Mouse (Mus musculus) hindbrain, postnatal 0 days (tissue): Measurements from ENCODE around the gene Gbf1. TPM values are rescaled to one million over a fixed set of nuclear protein-coding genes. Genes with fewer than 3 reads are reported as not detected.

Experiments used
- ATAC-seq: fragments of 200-750 bp; cut with Nextera tagmentation; 2 replicates; pipeline ENCODE4 v1.8.0; 2017; ENCODE audit warnings: mild to moderate bottlenecking, moderate TSS enrichment, moderate library complexity
- DNase-seq: peaks from one replicate; pipeline ENCODE4 v3.0.0-alpha.2; 2015; ENCODE audit warnings: low spot score
- H3K27ac ChIP-seq: fragments of 300-500 bp; sonication (generic); 2 replicates; pipeline ENCODE4 v1.5.1; 2014; ENCODE audit warnings: mild to moderate bottlenecking
- H3K27me3 ChIP-seq: fragments of 300-500 bp; sonication (generic); 2 replicates; pipeline ENCODE4 v1.6.1; 2014; ENCODE audit warnings: low read length, mixed read lengths; ENCODE audit not compliant: insufficient read depth
- H3K36me3 ChIP-seq: fragments of 300-500 bp; sonication (generic); 2 replicates; pipeline ENCODE4 v1.6.1; 2014; ENCODE audit warnings: low read length, mixed read lengths; ENCODE audit not compliant: insufficient read depth
- H3K4me1 ChIP-seq: fragments of 300-500 bp; sonication (generic); 2 replicates; pipeline ENCODE4 v1.6.1; 2014; ENCODE audit warnings: antibody characterized with exemption, low read length, mixed read lengths; ENCODE audit not compliant: insufficient read depth
- H3K4me2 ChIP-seq: fragments of 300-500 bp; sonication (generic); 2 replicates; pipeline ENCODE4 v1.6.1; 2014; ENCODE audit warnings: low read depth, mild to moderate bottlenecking, low read length, moderate library complexity, mixed read lengths
- H3K4me3 ChIP-seq: fragments of 300-500 bp; sonication (generic); 2 replicates; pipeline ENCODE4 v1.5.1; 2014; ENCODE audit warnings: low read length
- H3K9ac ChIP-seq: fragments of 300-500 bp; sonication (generic); replicated peaks from 2 replicates; pipeline ENCODE4 v1.6.1; 2014; ENCODE audit warnings: mild to moderate bottlenecking, low read length, moderate library complexity, mixed read lengths
- H3K9me3 ChIP-seq: fragments of 300-500 bp; sonication (generic); 2 replicates; pipeline ENCODE4 v1.6.1; 2016; ENCODE audit warnings: low read length, mixed read lengths
- CTCF ChIP-seq: IDR thresholded peaks from 2 replicates; pipeline ENCODE4 v1.5.1; 2016; ENCODE audit warnings: antibody characterized with exemption, control low read depth, low read depth
- WGBS: fragments of 180-500 bp; shearing (Covaris S2); extraction: QIAGEN DNeasy Blood & Tissue Kit; methylation state at CpG from one replicate; pipeline ENCODE4 v1.1.7; 2014; 5-methylcytosine and 5-hydroxymethylcytosine counted together
- polyA plus RNA-seq: library from polyadenylated mRNA; unstranded; fragments of >200 nt; fragmentation: Nextera tagmentation; extraction: Ambion mirVana; gene quantifications from 2 replicates; pipeline ENCODE4 v1.2.1, GENCODE M21; 2015
- total RNA-seq: library from RNA; depleted of rRNA; stranded (reverse); fragments of >200 nt; gene quantifications from 2 replicates; pipeline ENCODE4 v1.2.3, GENCODE M21; 2014

The Gbf1 gene
- total and polyA plus RNA-seq, 2 experiments from 2014 or later: 52.0 to 63.7 TPM

GRCm38 (mm10) chr19:46328081-46329030 lies 176.0 kb downstream of the Gbf1 start, which contains the start of gene Fbxl15:
Fbxl15 (plus strand) TSS chr19:46328184.
- Histone ChIP-seq H3K4me2 (peak within 1 kb of the TSS; percentile 91), H3K9me3 (no peaks in the 10 kb centered on the region), H3K36me3 (peaks cover 12% of the 10 kb centered on the region; the same call in 1 of the 2 replicates), H3K4me3 (peak within 1 kb of the TSS; percentile 59), H3K27me3 (no peaks in the 10 kb centered on the region), H3K9ac (peak within 1 kb of the TSS; percentile 59), H3K27ac (peak within 1 kb of the TSS; percentile 95), H3K4me1 (peaks cover 11% of the 10 kb centered on the region)
- TF ChIP-seq CTCF: no peak
- 1% methylated on average over 81 of the region's 81 CpGs for WGBS
- ATAC-seq: peak; percentile 91
- peak; percentile 98 for DNase-seq

- ATAC-seq: 0 out of 2 replicates have a peak, but pooled peaks have one; percentile 1
- WGBS: 2% methylated on average over 54 of the region's 54 CpGs
These were observed 176.8 kb downstream of the Gbf1 start for GRCm38 (mm10) chr19:46329031-46329641.

GRCm38 (mm10) chr19:46329951-46330350 lies 177.6 kb downstream of the Gbf1 start:
- ATAC-seq (peak; percentile 30; the same call in 1 of the 2 replicates), DNase-seq (peak; percentile 88)
- WGBS: 8% methylated on average over 16 of the region's 16 CpGs
- H3K4me3 ChIP-seq: peak overlapping the region; percentile 59; the same call in 1 of the 2 replicates
- peaks cover 12% of the 10 kb centered on the region; the same call in 1 of the 2 replicates for H3K36me3 ChIP-seq
- no peaks in the 10 kb centered on the region for H3K27me3 ChIP-seq
- H3K27ac ChIP-seq: no peak overlapping the region
- peaks cover 11% of the 10 kb centered on the region for H3K4me1 ChIP-seq
- no peaks in the 10 kb centered on the region for H3K9me3 ChIP-seq
- H3K4me2 ChIP-seq: peak overlapping the region; percentile 91
- no peak overlapping the region for H3K9ac ChIP-seq
- peak; percentile 92 for TF ChIP-seq CTCF

More at GRCm38 (mm10) chr19:46329031-46329641, 176.8 kb downstream of the Gbf1 start:
- Histone ChIP-seq H3K27me3 (no peaks in the 10 kb centered on the region), H3K9me3 (no peaks in the 10 kb centered on the region), H3K4me2 (peak overlapping the region; percentile 91), H3K27ac (peak overlapping the region; percentile 95), H3K9ac (peak overlapping the region; percentile 59), H3K4me3 (peak overlapping the region; percentile 59), H3K36me3 (peaks cover 12% of the 10 kb centered on the region; the same call in 1 of the 2 replicates), H3K4me1 (peaks cover 11% of the 10 kb centered on the region)
- peak; percentile 40 for DNase-seq
- TF ChIP-seq CTCF: no peak

GRCm38 (mm10) chr19:46330696-46331095 lies 178.4 kb downstream of the Gbf1 start:
- Histone ChIP-seq H3K4me2 (no peak overlapping the region), H3K9ac (no peak overlapping the region), H3K9me3 (no peaks in the 10 kb centered on the region), H3K36me3 (peaks cover 12% of the 10 kb centered on the region; the same call in 1 of the 2 replicates), H3K27me3 (no peaks in the 10 kb centered on the region), H3K4me3 (no peak overlapping the region), H3K4me1 (peaks cover 11% of the 10 kb centered on the region), H3K27ac (no peak overlapping the region)
- ATAC-seq (no peak), DNase-seq (no peak)
- TF ChIP-seq CTCF: no peak
- WGBS: 95% methylated on average over 12 of the region's 12 CpGs

- Histone ChIP-seq H3K27ac (no peak overlapping the region), H3K4me2 (no peak overlapping the region), H3K9ac (no peak overlapping the region), H3K4me1 (peaks cover 11% of the 10 kb centered on the region), H3K9me3 (no peaks in the 10 kb centered on the region), H3K36me3 (peaks cover 12% of the 10 kb centered on the region; the same call in 1 of the 2 replicates), H3K4me3 (no peak overlapping the region), H3K27me3 (no peaks in the 10 kb centered on the region)
- TF ChIP-seq CTCF: no peak
- 90% methylated on average over 14 of the region's 14 CpGs for WGBS
- DNase-seq (no peak), ATAC-seq (no peak)
These were observed 179.0 kb downstream of the Gbf1 start for GRCm38 (mm10) chr19:46331326-46331725.

GRCm38 (mm10) chr19:46331936-46332335 lies 179.6 kb downstream of the Gbf1 start:
- no peaks in the 10 kb centered on the region for H3K9me3 ChIP-seq
- no peak overlapping the region for H3K27ac ChIP-seq
- H3K4me2 ChIP-seq: no peak overlapping the region
- H3K4me1 ChIP-seq: peaks cover 12% of the 10 kb centered on the region
- no peaks in the 10 kb centered on the region for H3K27me3 ChIP-seq
- H3K36me3 ChIP-seq: peaks cover 12% of the 10 kb centered on the region; the same call in 1 of the 2 replicates
- no peak overlapping the region for H3K4me3 ChIP-seq
- 91% methylated on average over 3 of the region's 3 CpGs for WGBS
- no peak for TF ChIP-seq CTCF
- DNase-seq (no peak), ATAC-seq (no peak)
- no peak overlapping the region for H3K9ac ChIP-seq
